Mouse (Mus musculus): ENCODE data around the gene Sbds.

GRCm38 (mm10) chr5:130255017-130255720 lies at the start of gene Sbds, which contains the start of gene Tyw1:
- TF ChIP-seq POLR2A (IDR thresholded peaks at IDR 0.05; ENCODE audit: borderline replicate concordance, extremely low read depth, low read depth, low read length) = peak; percentile 97
- no peak for TF ChIP-seq CTCF (IDR thresholded peaks at IDR 0.05; ENCODE audit: insufficient read depth, low read length)

Data from lung, adult 2 months (tissue).